Mouse (Mus musculus): ENCODE measurements around the gene Trim65. TPM values are rescaled to one million over a fixed set of nuclear protein-coding genes. Genes with fewer than 3 reads are reported as not detected.

The Trim65 gene
- total and polyA plus RNA-seq, 2 experiments from 2014 or later, result 2.3 to 7.6 TPM

DNA sequence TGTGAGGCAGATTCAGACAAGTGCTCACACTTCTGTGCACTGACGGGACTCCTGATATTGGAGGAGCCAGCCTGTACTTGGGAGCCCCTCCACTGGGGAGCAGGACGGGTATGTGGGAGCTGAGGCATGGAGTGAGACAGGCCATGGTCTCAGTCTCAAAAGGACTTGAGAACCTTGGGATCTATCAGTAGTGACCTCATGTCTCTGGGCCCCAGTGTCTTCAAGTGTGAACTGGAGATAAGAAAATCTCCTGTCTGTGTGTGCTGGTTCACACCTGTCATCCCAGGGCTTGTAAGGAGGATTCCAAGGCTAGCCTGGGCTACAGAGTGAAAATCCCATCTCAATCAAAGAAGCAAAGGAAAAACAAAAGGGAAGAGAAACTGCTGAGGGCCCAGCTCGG, 12.5 kb upstream of the Trim65 start:
- WGBS, result 80% methylated on average over 3 of the region's 3 CpGs
- Histone ChIP-seq H3K36me3 (ENCODE audit: insufficient read depth, low read length) (peaks cover 51% of the 10 kb centered on the region), H3K27ac (ENCODE audit: low read depth, low read length) (no peak overlapping the region), H3K27me3 (ENCODE audit: insufficient read depth, low read length) (no peaks in the 10 kb centered on the region), H3K4me3 (ENCODE audit: low read depth, low read length) (no peak overlapping the region), H3K9me3 (ENCODE audit: low read length) (no peaks in the 10 kb centered on the region), H3K4me1 (ENCODE audit: insufficient read depth, low read length) (no peaks in the 10 kb centered on the region), H3K9ac (replicated peaks; ENCODE audit: low read length, poor library complexity, severe bottlenecking) (no peak overlapping the region), H3K4me2 (ENCODE audit: low read depth, low read length, poor library complexity, severe bottlenecking) (no peak overlapping the region)
- TF ChIP-seq CTCF (IDR thresholded peaks at IDR 0.05), result no peak
- DNase-seq (ENCODE audit: low spot score) (no peak), ATAC-seq (ENCODE audit: low FRiP score) (no peak)

DNA sequence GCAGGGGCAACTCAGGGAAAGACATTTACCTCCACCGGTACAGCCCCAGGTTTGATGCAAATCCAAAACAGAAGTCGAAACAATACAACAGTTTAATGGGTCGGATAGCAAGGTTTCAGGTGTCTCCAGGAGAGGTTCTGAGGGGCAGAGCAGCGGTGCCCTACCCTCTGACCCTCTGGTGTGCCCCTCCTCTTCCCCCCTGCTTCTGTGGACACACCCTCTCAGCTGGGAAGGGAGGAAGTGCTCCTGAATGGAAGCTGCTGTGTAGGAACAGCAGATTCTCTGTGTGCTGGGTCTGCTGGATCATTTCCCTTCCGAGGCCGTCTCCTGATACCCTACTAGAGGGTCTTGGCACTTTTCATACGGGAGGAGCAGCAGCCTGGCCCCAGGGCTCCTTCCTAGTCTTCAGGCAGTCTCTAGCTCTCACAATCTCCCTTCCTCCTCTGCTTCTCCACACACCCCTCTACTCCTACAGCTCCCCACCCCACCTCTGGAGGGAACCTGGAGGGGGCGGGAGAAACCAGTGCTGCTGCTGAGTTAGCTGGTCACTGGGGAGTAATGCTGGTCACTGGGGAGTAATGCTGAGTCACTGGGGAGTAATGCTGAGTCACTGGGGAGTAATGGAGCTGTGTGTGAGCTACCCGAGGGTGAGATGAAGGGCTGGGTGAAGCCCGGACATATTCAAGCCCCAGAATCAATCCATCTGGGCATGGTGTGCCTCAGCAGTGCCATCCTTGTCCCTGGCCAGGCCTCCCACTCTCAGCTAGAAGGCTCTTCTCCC, 11.5 kb upstream of the Trim65 start:
- TF ChIP-seq CTCF (IDR thresholded peaks at IDR 0.05), result no peak
- no peak overlapping the region for H3K4me2 ChIP-seq (ENCODE audit: low read depth, low read length, poor library complexity, severe bottlenecking)
- no peak for ATAC-seq (ENCODE audit: low FRiP score)
- peaks cover 41% of the 10 kb centered on the region for H3K36me3 ChIP-seq (ENCODE audit: insufficient read depth, low read length)
- H3K27me3 ChIP-seq (ENCODE audit: insufficient read depth, low read length), result no peaks in the 10 kb centered on the region
- H3K27ac ChIP-seq (ENCODE audit: low read depth, low read length), result no peak overlapping the region
- DNase-seq (ENCODE audit: low spot score), result no peak
- H3K4me3 ChIP-seq (ENCODE audit: low read depth, low read length), result no peak overlapping the region
- no peak overlapping the region for H3K9ac ChIP-seq (replicated peaks; ENCODE audit: low read length, poor library complexity, severe bottlenecking)
- H3K9me3 ChIP-seq (ENCODE audit: low read length), result no peaks in the 10 kb centered on the region
- no peaks in the 10 kb centered on the region for H3K4me1 ChIP-seq (ENCODE audit: insufficient read depth, low read length)
- 77% methylated on average over 10 of the region's 10 CpGs for WGBS

DNA sequence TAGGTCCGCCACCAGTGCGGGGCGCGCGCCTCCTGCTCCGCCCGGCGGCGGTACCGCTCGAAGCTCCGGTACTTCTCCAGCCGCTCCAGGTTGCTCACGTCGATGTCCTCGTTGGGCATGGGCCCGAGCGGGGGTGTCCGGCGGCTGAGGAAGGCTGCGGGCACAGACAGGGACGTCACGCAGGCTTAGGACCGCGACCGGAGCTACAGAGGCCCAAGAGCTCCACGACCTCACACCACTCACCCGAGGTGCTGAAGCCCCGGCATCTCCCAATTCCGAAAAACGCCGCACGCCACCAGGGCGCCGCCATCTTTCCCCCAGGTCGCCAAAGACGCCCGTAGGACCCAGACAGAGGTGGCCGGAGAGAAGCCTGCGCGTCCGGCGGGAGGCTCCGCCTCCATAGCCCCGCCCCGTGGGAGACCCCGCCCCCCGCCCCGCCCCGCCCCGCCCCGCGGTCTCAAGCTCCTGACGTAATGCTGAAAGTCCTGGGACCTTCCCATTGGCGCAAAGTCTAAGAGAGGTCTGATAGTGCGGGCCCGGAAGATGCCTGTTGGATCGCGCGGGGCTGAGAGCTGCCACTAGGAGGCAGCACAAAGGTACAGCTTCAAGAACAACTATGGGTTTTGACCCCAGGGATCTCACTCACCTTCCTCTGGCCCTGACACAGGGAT, 7.7 kb upstream of the Trim65 start, which contains the start of gene Mrpl38:
TSS of gene Mrpl38 (minus strand) at position 401 of the 671 bp plus-strand sequence.
- peak within 1 kb of the TSS; percentile 80 for H3K4me2 ChIP-seq (ENCODE audit: low read depth, low read length, poor library complexity, severe bottlenecking)
- 3% methylated on average over 58 of the region's 60 CpGs for WGBS
- TF ChIP-seq CTCF (IDR thresholded peaks at IDR 0.05), result peak; percentile 85
- no peaks in the 10 kb centered on the region for H3K4me1 ChIP-seq (ENCODE audit: insufficient read depth, low read length)
- H3K9me3 ChIP-seq (ENCODE audit: low read length), result no peaks in the 10 kb centered on the region
- H3K36me3 ChIP-seq (ENCODE audit: insufficient read depth, low read length), result peaks cover 28% of the 10 kb centered on the region
- no peaks in the 10 kb centered on the region for H3K27me3 ChIP-seq (ENCODE audit: insufficient read depth, low read length)
- peak within 1 kb of the TSS; percentile 76 for H3K9ac ChIP-seq (replicated peaks; ENCODE audit: low read length, poor library complexity, severe bottlenecking)
- H3K4me3 ChIP-seq (ENCODE audit: low read depth, low read length), result peak within 1 kb of the TSS; percentile 85
- H3K27ac ChIP-seq (ENCODE audit: low read depth, low read length), result peak within 1 kb of the TSS; percentile 67; the same call in 1 of the 2 replicates
- ATAC-seq (ENCODE audit: low FRiP score), result peak; percentile 89
- peak; percentile 96 for DNase-seq (ENCODE audit: low spot score)

DNA sequence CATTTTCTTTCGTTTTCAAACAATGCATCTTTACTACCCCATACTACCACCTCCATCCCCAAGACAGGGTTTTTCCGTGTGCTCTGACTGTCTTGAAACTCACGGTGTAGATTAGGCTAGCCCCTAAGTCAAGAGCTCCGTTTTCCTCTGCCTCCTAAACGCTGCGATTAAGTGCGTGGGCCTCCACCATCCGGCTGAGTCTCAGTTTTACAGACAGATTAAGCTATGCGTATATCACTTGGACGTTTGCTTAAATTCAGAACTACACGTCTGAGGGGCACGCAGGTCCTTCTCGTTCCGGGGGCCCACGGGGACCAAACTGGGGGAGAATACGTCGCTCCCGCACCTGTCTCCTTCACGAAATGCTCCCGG, 7.2 kb upstream of the Trim65 start:
- TF ChIP-seq CTCF (IDR thresholded peaks at IDR 0.05), result no peak
- H3K4me3 ChIP-seq (ENCODE audit: low read depth, low read length), result peak overlapping the region; percentile 85
- no peaks in the 10 kb centered on the region for H3K9me3 ChIP-seq (ENCODE audit: low read length)
- WGBS, result under 1% methylated on average over 20 of the region's 20 CpGs
- DNase-seq (ENCODE audit: low spot score) (no peak), ATAC-seq (ENCODE audit: low FRiP score) (no peak; the same call in 1 of the 2 replicates)
- peak overlapping the region; percentile 76 for H3K9ac ChIP-seq (replicated peaks; ENCODE audit: low read length, poor library complexity, severe bottlenecking)
- no peaks in the 10 kb centered on the region for H3K4me1 ChIP-seq (ENCODE audit: insufficient read depth, low read length)
- H3K27me3 ChIP-seq (ENCODE audit: insufficient read depth, low read length), result no peaks in the 10 kb centered on the region
- H3K36me3 ChIP-seq (ENCODE audit: insufficient read depth, low read length), result peaks cover 28% of the 10 kb centered on the region
- H3K27ac ChIP-seq (ENCODE audit: low read depth, low read length), result peak overlapping the region; percentile 67; the same call in 1 of the 2 replicates
- H3K4me2 ChIP-seq (ENCODE audit: low read depth, low read length, poor library complexity, severe bottlenecking), result peak overlapping the region; percentile 80

DNA sequence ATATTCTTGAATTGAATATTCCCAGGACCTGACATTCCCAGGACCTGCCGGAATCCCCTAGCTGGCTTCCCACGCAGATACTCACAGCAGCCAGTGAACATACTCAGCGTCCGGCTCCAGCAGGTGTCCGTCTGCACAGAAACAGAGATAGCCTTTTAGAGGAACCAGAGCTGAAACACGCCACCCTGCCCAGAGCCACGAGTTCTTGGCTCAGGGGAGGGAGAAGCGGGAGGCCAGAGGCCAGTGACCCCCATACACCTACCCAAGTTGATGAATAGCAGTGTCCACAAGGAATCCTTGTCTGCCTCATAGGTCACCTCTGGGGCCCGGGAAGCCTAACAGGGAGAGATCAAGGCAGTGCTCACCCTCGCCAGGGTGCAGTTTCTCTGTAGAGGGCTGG, 3.2 kb upstream of the Trim65 start:
- Histone ChIP-seq H3K36me3 (ENCODE audit: insufficient read depth, low read length) (peaks cover 25% of the 10 kb centered on the region), H3K9ac (replicated peaks; ENCODE audit: low read length, poor library complexity, severe bottlenecking) (no peak overlapping the region), H3K27ac (ENCODE audit: low read depth, low read length) (no peak overlapping the region), H3K4me2 (ENCODE audit: low read depth, low read length, poor library complexity, severe bottlenecking) (no peak overlapping the region), H3K9me3 (ENCODE audit: low read length) (no peaks in the 10 kb centered on the region), H3K4me1 (ENCODE audit: insufficient read depth, low read length) (peaks cover 6% of the 10 kb centered on the region; the same call in 1 of the 2 replicates), H3K4me3 (ENCODE audit: low read depth, low read length) (no peak overlapping the region), H3K27me3 (ENCODE audit: insufficient read depth, low read length) (no peaks in the 10 kb centered on the region)
- DNase-seq (ENCODE audit: low spot score) (no peak), ATAC-seq (ENCODE audit: low FRiP score) (no peak)
- 93% methylated on average over 10 of the region's 10 CpGs for WGBS
- TF ChIP-seq CTCF (IDR thresholded peaks at IDR 0.05), result no peak

DNA sequence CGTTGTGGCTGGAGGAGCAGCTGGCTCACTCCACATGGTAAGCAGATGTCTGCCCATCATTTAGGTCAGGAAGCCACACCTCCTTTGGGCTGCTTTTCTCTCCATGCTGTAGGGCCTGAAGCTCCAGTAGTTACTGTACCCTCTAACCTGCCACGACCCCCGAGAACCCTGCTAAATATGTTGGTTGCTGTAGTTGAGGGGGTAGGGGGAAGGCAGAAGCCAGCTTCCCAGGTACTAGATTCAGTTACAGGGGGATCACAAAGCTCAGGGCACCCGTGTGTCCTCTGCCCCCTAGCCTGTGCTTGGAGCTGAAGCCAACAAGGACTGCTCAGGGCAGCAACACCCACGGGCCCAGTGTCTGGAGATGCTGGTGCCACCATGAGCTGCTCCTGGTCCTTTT, 2.6 kb upstream of the Trim65 start:
- Histone ChIP-seq H3K27ac (ENCODE audit: low read depth, low read length) (no peak overlapping the region), H3K9me3 (ENCODE audit: low read length) (no peaks in the 10 kb centered on the region), H3K4me1 (ENCODE audit: insufficient read depth, low read length) (peaks cover 6% of the 10 kb centered on the region; the same call in 1 of the 2 replicates), H3K4me3 (ENCODE audit: low read depth, low read length) (no peak overlapping the region), H3K9ac (replicated peaks; ENCODE audit: low read length, poor library complexity, severe bottlenecking) (no peak overlapping the region), H3K4me2 (ENCODE audit: low read depth, low read length, poor library complexity, severe bottlenecking) (no peak overlapping the region), H3K27me3 (ENCODE audit: insufficient read depth, low read length) (no peaks in the 10 kb centered on the region), H3K36me3 (ENCODE audit: insufficient read depth, low read length) (peaks cover 25% of the 10 kb centered on the region)
- ATAC-seq (ENCODE audit: low FRiP score) (no peak), DNase-seq (ENCODE audit: low spot score) (no peak)
- 82% methylated on average over 5 of the region's 5 CpGs for WGBS
- TF ChIP-seq CTCF (IDR thresholded peaks at IDR 0.05), result no peak

Data from midbrain, postnatal 0 days (tissue).